Mouse (Mus musculus): ENCODE data around the gene Dnajc5. TPM values are rescaled to one million over a fixed set of nuclear protein-coding genes. Genes with fewer than 3 reads are reported as not detected.
A peak's percentile ranks its signal among the peaks of the same experiment; 100 is the strongest.

Gene Dnajc5
- polyA plus RNA-seq, 1 experiment, result 55.5 TPM

DNA sequence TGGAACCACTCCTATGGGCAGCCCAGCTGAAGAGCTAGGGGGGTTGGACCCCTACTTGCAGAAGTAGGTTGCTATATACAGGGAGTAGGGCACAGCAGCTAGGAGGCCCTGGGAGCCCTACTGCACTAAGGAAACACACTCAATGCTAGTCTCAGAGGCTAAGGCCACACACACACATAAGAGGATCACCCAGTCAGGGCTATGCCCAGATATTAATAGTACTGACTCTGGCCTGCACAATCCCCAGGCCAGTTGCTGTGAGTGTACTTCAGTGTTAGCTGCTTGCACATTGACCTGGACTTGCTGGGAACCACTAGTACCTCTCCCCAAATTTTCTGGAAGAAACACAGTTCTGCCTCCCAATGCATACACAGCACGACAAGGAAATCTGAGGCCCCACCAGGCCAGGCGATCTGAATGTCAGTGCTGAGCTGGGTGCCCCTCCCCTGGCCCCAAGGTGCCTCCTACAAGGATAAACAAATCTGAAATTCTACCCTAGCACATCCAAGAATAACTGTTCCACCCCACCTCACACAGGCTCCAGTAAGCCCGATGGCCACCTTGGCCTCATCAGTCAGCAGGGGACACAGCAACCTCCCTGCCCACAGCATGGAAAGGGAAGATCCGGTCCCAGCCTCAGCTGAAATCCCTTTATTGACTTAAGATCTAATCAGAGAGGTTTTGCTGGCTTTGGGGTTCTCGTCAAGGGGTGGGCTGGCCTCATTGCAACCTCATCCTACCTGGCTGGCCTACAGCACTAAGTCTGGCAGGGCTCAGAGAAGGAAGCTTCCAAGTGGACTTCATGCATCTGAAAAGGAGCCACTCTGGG, 58.7 kb downstream of the Dnajc5 start:
- no peak overlapping the region for H3K27ac ChIP-seq (ENCODE audit: insufficient read depth, low read depth, low read length)
- WGBS, result 44% methylated on average over 5 of the region's 5 CpGs
- no peak for DNase-seq
- no peaks in the 10 kb centered on the region for H3K36me3 ChIP-seq (ENCODE audit: control insufficient read depth, insufficient read depth, low read length)
- TF ChIP-seq POLR2A (IDR thresholded peaks at IDR 0.05; ENCODE audit: low read depth, low read length) (no peak), CTCF (conservative IDR thresholded peaks at IDR 0.05; ENCODE audit: insufficient read depth, insufficient read length, low read depth, low read length) (no peak)
- H3K4me1 ChIP-seq (ENCODE audit: control insufficient read depth, insufficient read depth, low read length), result peaks cover 8% of the 10 kb centered on the region; the same call in 1 of the 2 replicates
- H3K27me3 ChIP-seq (replicated peaks; ENCODE audit: control insufficient read depth, insufficient read depth, low read length), result no peaks in the 10 kb centered on the region
- no peak overlapping the region for H3K4me3 ChIP-seq (ENCODE audit: insufficient read depth, low read depth, low read length)

DNA sequence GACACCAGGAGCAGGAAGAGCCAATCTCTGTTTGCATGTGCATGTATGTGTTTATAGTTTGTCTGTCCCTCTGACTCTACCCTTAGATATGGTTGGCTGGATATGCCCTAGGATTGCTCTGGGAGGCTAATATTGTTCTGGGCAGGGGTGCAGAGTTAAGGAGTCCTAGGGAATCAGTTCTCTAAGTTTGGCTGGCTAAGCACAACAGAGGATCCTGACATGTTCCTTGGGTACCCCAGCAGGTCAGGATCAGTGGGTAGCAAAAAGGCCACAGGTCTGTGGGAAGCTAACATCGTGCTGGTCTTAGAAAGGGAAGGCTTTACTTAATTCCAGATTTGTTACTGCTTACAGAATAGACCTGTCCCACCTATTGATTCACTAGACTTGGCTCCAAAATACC, 59.4 kb downstream of the Dnajc5 start:
- TF ChIP-seq CTCF (conservative IDR thresholded peaks at IDR 0.05; ENCODE audit: insufficient read depth, insufficient read length, low read depth, low read length) (no peak), POLR2A (IDR thresholded peaks at IDR 0.05; ENCODE audit: low read depth, low read length) (no peak)
- H3K27me3 ChIP-seq (replicated peaks; ENCODE audit: control insufficient read depth, insufficient read depth, low read length), result no peaks in the 10 kb centered on the region
- DNase-seq, result no peak
- 85% methylated on average over 1 of the region's 1 CpGs for WGBS
- no peak overlapping the region for H3K27ac ChIP-seq (ENCODE audit: insufficient read depth, low read depth, low read length)
- H3K4me1 ChIP-seq (ENCODE audit: control insufficient read depth, insufficient read depth, low read length), result peaks cover 8% of the 10 kb centered on the region; the same call in 1 of the 2 replicates
- no peak overlapping the region for H3K4me3 ChIP-seq (ENCODE audit: insufficient read depth, low read depth, low read length)
- no peaks in the 10 kb centered on the region for H3K36me3 ChIP-seq (ENCODE audit: control insufficient read depth, insufficient read depth, low read length)

DNA sequence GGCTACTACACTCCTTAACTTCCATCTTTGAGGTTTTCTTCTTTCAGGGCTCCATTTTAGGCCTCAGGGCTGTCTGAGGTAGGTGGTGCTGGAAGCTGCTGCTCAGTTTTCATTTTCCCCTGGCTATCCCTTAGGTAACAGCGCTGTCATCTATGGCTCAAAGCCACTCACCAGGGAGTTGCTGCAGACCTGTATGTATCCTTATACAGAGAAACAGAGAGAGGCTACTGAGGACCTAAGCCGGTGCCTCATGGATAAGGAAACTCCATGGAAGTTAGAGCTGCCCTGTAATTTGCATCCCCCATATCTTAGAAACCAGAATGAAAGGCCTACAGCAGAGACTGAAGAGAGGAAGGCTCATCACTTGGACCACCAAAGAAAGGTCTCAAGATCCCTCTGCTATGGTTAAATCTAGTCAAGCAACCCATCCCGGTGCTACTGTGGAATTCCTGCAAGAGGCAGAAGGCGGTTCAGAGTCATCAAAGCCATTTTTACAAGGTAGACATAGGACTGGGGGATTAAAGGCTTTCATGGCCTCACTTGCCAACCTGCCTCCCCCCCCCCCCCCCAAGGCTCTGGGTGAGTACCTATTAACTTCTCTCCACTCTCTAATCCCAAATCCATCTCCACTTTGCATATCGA, 60.0 kb downstream of the Dnajc5 start:
- Histone ChIP-seq H3K27ac (ENCODE audit: insufficient read depth, low read depth, low read length) (peak overlapping the region; percentile 37), H3K4me3 (ENCODE audit: insufficient read depth, low read depth, low read length) (peak overlapping the region; percentile 86), H3K36me3 (ENCODE audit: control insufficient read depth, insufficient read depth, low read length) (no peaks in the 10 kb centered on the region), H3K27me3 (replicated peaks; ENCODE audit: control insufficient read depth, insufficient read depth, low read length) (no peaks in the 10 kb centered on the region), H3K4me1 (ENCODE audit: control insufficient read depth, insufficient read depth, low read length) (peaks cover 8% of the 10 kb centered on the region; the same call in 1 of the 2 replicates)
- TF ChIP-seq POLR2A (IDR thresholded peaks at IDR 0.05; ENCODE audit: low read depth, low read length), result no peak
- no peak for TF ChIP-seq CTCF (conservative IDR thresholded peaks at IDR 0.05; ENCODE audit: insufficient read depth, insufficient read length, low read depth, low read length)
- 74% methylated on average over 5 of the region's 5 CpGs for WGBS
- no peak for DNase-seq

DNA sequence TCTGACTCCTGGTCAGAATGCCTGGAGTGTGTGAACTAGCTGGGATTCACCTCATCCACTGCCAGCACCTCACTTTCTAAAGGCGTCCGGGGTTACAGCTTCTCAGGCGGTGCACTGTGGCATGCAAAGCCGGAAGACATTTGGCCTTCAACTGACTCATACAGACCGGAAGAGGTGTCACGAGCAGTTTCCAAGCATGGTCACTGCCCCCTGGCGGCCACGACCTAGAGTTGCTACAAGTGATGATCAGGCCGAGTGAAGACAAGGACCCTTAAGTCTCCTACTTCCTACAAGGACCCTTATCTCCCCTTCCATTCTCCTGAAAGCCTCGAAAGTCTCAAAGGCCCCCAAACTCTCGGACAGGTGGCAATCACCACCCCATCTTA, 60.7 kb downstream of the Dnajc5 start:
- Histone ChIP-seq H3K4me3 (ENCODE audit: insufficient read depth, low read depth, low read length) (peak overlapping the region; percentile 86), H3K27ac (ENCODE audit: insufficient read depth, low read depth, low read length) (peak overlapping the region; percentile 90), H3K36me3 (ENCODE audit: control insufficient read depth, insufficient read depth, low read length) (no peaks in the 10 kb centered on the region), H3K4me1 (ENCODE audit: control insufficient read depth, insufficient read depth, low read length) (peaks cover 8% of the 10 kb centered on the region; the same call in 1 of the 2 replicates), H3K27me3 (replicated peaks; ENCODE audit: control insufficient read depth, insufficient read depth, low read length) (no peaks in the 10 kb centered on the region)
- peak; percentile 92 for DNase-seq
- under 1% methylated on average over 11 of the region's 11 CpGs for WGBS
- TF ChIP-seq POLR2A (IDR thresholded peaks at IDR 0.05; ENCODE audit: low read depth, low read length) (peak; percentile 3), CTCF (conservative IDR thresholded peaks at IDR 0.05; ENCODE audit: insufficient read depth, insufficient read length, low read depth, low read length) (peak; percentile 90)

DNA sequence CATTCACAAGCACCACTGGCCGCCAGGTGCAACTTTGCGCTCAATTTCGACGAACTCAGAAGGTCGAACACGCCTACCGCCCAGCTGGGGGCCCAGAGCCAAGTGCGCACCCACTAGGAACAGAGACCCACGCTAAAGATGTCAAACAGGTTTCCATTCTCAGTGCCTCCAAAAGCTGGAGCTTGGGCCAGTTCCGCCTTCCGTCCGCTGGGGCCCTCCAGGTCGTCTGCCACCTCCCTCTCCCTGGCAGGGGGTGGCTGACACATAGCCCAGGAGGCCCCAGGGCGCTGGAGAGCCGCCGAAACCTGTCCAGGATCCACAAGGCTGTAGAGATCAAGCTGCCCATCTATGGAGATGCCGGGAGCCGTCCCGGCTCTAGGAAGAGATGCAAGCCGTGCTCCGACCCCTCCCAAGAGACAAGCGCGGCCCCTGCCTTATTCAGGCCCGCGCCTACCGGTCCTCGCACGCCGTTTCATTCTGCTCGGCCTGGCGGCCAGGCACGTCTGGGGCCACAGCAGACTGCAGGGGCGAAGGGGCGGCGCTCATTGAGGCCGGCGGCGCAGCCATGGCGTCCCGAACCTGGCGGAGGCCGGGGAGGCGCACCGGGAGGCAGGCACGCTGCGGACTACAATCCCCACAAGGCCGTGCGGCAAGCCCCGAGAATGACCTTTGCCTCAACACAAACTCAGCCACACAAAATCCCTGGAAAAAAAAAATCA, 61.3 kb downstream of the Dnajc5 start:
- Histone ChIP-seq H3K27ac (ENCODE audit: insufficient read depth, low read depth, low read length) (peak overlapping the region; percentile 90), H3K4me1 (ENCODE audit: control insufficient read depth, insufficient read depth, low read length) (peaks cover 8% of the 10 kb centered on the region; the same call in 1 of the 2 replicates), H3K4me3 (ENCODE audit: insufficient read depth, low read depth, low read length) (peak overlapping the region; percentile 86), H3K27me3 (replicated peaks; ENCODE audit: control insufficient read depth, insufficient read depth, low read length) (no peaks in the 10 kb centered on the region), H3K36me3 (ENCODE audit: control insufficient read depth, insufficient read depth, low read length) (no peaks in the 10 kb centered on the region)
- DNase-seq, result peak; percentile 93
- TF ChIP-seq CTCF (conservative IDR thresholded peaks at IDR 0.05; ENCODE audit: insufficient read depth, insufficient read length, low read depth, low read length) (no peak), POLR2A (IDR thresholded peaks at IDR 0.05; ENCODE audit: low read depth, low read length) (peak; percentile 34)
- under 1% methylated on average over 49 of the region's 49 CpGs for WGBS

DNA sequence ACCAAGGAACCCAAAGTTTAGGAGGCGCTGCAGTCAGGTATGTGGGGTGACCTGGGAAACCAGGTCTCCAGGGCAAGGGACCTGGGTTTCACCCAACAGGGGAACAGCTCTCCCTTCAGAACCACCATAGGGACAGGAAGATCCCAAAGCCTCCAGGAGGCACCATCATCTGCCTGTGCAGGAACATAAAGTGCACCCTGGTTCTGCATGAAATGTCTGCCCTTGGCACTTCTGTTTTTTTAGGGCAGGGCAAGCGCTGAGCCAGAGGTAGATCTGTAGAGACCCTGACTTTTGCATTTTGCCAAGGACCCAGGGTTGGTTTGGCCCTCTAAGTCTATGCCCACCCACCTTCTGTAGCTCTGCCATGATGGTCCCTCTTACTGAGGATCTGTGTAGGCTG, 62.1 kb downstream of the Dnajc5 start:
- DNase-seq, result no peak

More for the DNA sequence above, 62.1 kb downstream of the Dnajc5 start:
- H3K36me3 ChIP-seq (ENCODE audit: control insufficient read depth, insufficient read depth, low read length), result no peaks in the 10 kb centered on the region
- H3K4me1 ChIP-seq (ENCODE audit: control insufficient read depth, insufficient read depth, low read length), result peaks cover 8% of the 10 kb centered on the region; the same call in 1 of the 2 replicates
- no peak overlapping the region for H3K4me3 ChIP-seq (ENCODE audit: insufficient read depth, low read depth, low read length)
- no peak overlapping the region for H3K27ac ChIP-seq (ENCODE audit: insufficient read depth, low read depth, low read length)
- WGBS, result 87% methylated on average over 2 of the region's 2 CpGs
- no peak for TF ChIP-seq POLR2A (IDR thresholded peaks at IDR 0.05; ENCODE audit: low read depth, low read length)
- TF ChIP-seq CTCF (conservative IDR thresholded peaks at IDR 0.05; ENCODE audit: insufficient read depth, insufficient read length, low read depth, low read length), result no peak
- H3K27me3 ChIP-seq (replicated peaks; ENCODE audit: control insufficient read depth, insufficient read depth, low read length), result no peaks in the 10 kb centered on the region
